Mouse (Mus musculus) frontal cortex, postnatal 25 days (tissue): Measurements from ENCODE around the gene Srgap3.
"Not testable (repeated sequence)": the region's sequence is repeated elsewhere in the genome, so short reads cannot be mapped to it uniquely, and the experiment has no call there.

Source experiments
- DNase-seq, 2 experiments: peaks; one replicate each; pipeline ENCODE4 v3.0.0; 2022; ENCODE audit warnings: low spot score in 2 of 2

The Srgap3 gene

GRCm38 (mm10) chr6:112861351-112862297, 85.4 kb downstream of the Srgap3 start:
- no peak for DNase-seq

- not testable (repeated sequence) for DNase-seq
These were observed 86.8 kb downstream of the Srgap3 start for GRCm38 (mm10) chr6:112860290-112860689.

- no peak for DNase-seq
These were observed 90.0 kb downstream of the Srgap3 start for GRCm38 (mm10) chr6:112857057-112857456.

GRCm38 (mm10) chr6:112855183-112855582, 91.9 kb downstream of the Srgap3 start:
- no peak for DNase-seq

- no peak for DNase-seq
These were observed 94.5 kb downstream of the Srgap3 start for GRCm38 (mm10) chr6:112852261-112853235.

- DNase-seq, result no peak
These were observed 96.3 kb downstream of the Srgap3 start for GRCm38 (mm10) chr6:112850745-112851144.

GRCm38 (mm10) chr6:112848629-112849180, 98.4 kb downstream of the Srgap3 start:
- DNase-seq, result no peak

- no peak for DNase-seq
These were observed 100.2 kb downstream of the Srgap3 start for GRCm38 (mm10) chr6:112846863-112847262.

GRCm38 (mm10) chr6:112842426-112842825, 104.6 kb downstream of the Srgap3 start:
- DNase-seq, result no peak

GRCm38 (mm10) chr6:112840400-112840799, 106.7 kb downstream of the Srgap3 start:
- no peak for DNase-seq

GRCm38 (mm10) chr6:112839391-112839790, 107.7 kb downstream of the Srgap3 start:
- no peak for DNase-seq

GRCm38 (mm10) chr6:112838879-112839278, 108.2 kb downstream of the Srgap3 start:
- DNase-seq, result no peak

- no peak for DNase-seq
These were observed 110.4 kb downstream of the Srgap3 start for GRCm38 (mm10) chr6:112836712-112837111.

GRCm38 (mm10) chr6:112835413-112835812, 111.7 kb downstream of the Srgap3 start:
- DNase-seq, result no peak

GRCm38 (mm10) chr6:112834430-112834829, 112.6 kb downstream of the Srgap3 start:
- DNase-seq, result no peak

- DNase-seq, result no peak
These were observed 113.3 kb downstream of the Srgap3 start for GRCm38 (mm10) chr6:112833763-112834162.

GRCm38 (mm10) chr6:112829196-112829595, 117.9 kb downstream of the Srgap3 start:
- DNase-seq, result no peak

- DNase-seq, result no peak
These were observed 118.6 kb downstream of the Srgap3 start for GRCm38 (mm10) chr6:112828420-112828819.

GRCm38 (mm10) chr6:112825657-112826056, 121.4 kb downstream of the Srgap3 start:
- DNase-seq, result no peak

- DNase-seq, result peak; percentile 32 to 62
These were observed 124.0 kb downstream of the Srgap3 start for GRCm38 (mm10) chr6:112823096-112823495.

- no peak for DNase-seq
These were observed 126.6 kb downstream of the Srgap3 start for GRCm38 (mm10) chr6:112820298-112820992.
